Mouse (Mus musculus) CD4-positive, CD25-positive, alpha-beta regulatory T cell, adult 2 months (primary cell): ENCODE results near the gene Ints5.
"Not testable (repeated sequence)": the region's sequence is repeated elsewhere in the genome, so short reads cannot be mapped to it uniquely, and the experiment has no call there.

Experiments
- DNase-seq: peaks from one replicate; pipeline ENCODE4 v3.0.0-alpha.2; 2012; ENCODE audit warnings: low read depth, low spot score

The Ints5 gene

DNA sequence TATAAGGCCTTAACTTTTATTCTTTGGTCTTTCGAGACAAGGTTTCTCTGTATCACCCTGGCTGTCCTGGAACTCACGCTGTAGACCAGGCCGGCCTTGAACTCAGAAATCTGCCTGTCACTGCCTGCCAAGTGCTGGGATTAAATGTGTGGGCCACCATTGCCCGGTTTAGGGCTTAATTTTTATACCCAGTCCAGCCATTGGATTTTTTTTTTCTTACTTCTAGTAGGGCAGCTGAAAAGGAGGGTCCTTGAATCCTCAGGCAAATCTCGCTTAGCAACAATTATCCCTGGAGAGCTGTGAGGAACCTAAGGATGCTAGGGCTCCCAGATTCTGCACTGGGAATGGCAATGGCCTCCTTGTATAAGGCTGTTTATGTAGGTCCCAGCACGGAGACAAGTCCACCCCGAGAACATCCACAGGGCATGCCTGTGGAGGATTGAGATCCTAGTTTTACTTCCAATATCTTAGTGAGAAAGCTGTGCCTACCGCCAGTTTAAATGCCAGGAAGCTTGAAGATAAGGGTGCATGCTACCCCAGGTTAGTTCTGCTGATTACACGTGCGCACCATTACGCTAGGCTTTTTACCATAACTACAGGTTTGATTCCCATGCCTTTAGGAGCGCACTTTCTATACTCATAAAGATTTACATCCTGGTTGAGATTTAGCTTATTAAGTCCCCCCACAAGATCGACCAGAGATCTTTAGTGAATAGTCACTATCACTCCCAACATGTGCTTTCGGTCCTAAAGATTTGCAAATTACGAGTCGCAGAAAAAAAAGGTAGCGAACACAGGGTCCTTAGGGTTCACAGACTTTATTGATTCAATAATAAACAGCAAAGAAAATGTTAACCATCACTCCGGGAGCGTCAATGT lies 5.0 kb upstream of the Ints5 start:
- peak; percentile 20 for DNase-seq

DNA sequence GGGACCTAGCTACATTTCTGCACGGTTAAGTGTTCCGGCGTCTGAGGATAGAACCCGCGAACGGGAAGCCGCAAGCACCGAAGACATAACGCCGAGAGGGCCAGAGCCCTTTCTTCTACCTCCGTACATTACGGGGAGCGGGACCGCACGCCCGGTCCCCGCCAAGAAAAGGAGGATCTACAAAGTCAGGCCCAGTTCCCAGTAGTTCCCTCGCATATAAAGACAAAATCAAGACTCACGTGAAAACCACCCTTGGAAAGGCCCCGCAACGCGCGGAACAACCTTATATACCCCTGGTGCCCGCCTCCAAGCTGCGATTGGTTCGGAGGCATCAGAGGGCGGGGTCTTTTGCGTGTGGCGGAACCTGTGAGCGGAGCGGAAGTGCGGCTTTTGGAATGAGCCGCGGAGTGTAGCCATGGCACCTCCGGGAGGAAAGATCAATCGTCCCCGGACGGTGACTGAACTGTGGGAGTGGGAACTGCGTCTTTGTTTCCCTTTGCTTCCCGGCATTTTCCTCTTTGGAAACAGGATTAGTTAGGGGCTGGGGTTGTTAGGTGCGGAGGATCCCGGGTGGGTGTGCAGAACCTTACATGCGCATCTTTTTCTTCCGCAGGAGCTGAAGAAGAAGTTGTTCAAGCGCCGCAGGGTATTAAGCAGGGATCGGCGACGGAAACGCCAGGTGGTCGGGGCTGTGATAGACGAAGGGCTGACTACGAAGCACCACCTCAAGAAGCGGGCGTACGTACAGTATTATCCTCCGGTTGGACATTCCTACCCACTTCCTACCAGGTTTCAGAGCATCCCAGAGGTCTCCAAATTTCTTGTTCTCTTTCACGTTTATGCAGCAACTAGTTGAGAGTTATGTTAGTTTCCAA lies 4.1 kb upstream of the Ints5 start, which contains the start of the genes 1810009A15Rik and Gm49416:
Gene 1810009A15Rik (plus strand): TSS at position 343 of the 875 bp plus-strand sequence.
Gene Gm49416 (plus strand): TSS at position 416 of the 875 bp plus-strand sequence.
- DNase-seq, result peak; percentile 97

DNA sequence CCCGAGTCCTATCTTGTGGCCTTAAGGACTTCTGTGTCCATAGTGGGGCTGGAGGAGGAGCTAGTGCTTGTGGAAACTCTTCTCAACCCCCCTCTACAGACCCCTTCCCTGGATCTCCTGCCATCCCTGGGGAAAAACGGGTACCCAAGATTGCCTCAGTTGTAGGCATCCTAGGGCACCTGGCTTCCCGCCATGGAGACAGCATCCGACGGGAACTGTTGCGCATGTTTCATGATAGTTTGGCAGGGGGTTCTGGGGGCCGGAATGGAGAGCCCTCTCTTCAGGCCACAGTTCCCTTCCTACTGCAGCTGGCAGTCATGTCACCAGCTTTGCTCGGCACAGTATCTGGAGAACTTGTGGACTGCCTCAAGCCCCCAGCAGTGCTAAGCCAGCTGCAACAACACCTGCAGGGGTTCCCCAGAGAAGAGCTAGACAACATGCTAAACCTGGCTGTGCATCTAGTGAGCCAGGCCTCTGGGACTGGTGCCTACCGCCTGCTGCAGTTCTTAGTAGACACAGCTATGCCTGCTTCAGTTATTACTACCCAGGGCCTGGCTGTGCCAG lies 2.7 kb downstream of the Ints5 start:
- DNase-seq, result no peak

DNA sequence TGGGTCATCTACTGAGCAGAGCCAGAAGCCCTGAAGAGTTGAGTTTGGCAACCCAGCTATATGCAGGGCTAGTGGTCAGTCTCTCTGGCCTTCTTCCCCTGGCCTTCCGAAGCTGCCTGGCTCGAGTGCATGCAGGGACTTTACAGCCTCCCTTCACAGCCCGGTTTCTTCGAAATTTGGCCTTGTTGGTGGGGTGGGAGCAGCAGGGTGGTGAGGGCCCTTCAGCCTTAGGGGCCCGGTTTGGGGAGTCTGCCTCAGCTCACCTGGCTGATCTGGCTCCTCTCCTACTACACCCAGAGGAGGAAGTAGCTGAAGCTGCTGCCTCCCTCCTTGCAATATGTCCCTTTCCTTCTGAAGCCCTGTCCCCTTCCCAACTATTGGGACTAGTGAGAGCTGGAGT lies 3.4 kb downstream of the Ints5 start:
- not testable (repeated sequence) for DNase-seq

DNA sequence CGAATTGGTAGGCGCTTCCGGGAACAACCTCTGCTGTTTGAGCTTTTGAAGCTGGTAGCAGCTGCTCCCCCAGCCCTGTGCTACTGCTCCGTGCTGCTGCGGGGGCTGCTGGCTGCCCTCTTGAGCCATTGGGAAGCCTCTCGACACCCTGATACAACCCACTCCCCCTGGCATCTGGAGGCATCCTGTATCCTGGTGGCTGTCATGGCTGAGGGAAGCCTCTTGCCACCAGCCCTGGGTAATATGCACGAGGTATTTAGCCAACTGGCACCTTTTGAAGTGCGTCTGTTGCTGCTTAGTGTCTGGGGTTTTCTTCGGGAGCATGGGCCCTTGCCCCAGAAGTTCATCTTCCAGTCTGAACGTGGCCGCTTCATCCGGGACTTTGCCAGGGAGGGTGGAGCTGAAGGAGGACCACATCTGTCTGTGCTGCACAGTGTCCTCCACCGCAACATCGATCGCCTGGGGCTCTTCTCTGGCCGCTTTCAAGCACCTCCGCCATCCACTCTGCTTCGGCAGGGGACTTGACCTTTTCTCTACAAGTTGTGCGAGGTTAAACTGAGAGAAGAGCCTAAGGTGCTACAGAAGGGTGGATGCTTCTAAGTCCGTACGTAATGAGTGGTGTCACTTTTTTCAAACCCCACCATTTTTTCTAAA lies 4.5 kb downstream of the Ints5 start:
- DNase-seq, result peak; percentile 30

DNA sequence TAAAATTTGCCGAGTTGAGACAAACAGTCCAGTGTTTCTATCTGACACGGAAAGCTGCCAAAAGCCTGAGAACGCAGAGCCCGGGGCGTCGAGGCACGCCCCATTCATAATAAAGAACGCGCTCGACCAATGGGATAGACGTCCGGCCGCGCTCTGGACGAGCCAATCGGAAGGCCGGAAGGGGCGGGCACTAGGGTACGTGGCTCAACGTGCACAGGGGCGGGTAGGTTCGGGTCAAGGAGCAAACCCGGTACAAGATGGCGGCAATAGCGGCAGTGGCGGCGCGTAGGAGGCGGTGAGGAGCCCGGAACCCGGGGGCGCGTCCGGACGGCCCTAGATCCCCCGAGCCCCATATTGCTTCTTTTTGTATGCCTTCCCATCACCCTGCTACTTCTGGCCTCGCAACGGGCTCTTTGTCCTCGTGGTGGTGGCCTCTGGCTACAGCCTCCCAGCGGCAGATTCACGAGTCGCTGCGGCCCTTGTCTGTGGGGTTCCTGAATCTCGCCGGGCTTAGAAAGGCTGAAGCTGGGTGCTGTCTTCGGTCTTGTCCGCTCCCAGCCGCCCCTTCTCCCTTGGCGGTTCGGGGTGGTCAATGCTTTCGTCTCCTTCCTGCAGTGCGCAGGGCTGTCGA lies 5.2 kb downstream of the Ints5 start, which contains the start of gene Ganab:
Gene Ganab (plus strand): TSS at position 207 of the 631 bp plus-strand sequence.
- DNase-seq, result peak; percentile 97

DNA sequence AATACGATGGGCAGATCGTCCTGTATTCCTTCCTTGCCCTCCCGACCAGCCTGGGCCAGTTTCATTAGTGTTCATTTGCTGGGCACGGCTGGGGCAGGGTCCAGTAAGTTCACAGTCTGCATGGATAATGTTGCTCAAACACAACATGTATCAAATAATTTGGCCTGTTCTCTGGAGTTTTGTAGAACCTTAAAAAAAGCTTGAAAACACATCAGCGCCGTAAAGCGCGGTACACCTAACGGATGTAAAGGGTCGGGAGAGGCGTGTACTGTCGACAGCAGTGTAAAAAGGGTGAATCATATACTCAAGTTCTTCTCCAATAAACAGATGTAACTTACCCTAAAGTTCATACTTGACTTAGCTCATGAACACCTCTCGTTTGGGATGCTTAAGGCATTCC lies 5.8 kb downstream of the Ints5 start:
- peak; percentile 49 for DNase-seq

DNA sequence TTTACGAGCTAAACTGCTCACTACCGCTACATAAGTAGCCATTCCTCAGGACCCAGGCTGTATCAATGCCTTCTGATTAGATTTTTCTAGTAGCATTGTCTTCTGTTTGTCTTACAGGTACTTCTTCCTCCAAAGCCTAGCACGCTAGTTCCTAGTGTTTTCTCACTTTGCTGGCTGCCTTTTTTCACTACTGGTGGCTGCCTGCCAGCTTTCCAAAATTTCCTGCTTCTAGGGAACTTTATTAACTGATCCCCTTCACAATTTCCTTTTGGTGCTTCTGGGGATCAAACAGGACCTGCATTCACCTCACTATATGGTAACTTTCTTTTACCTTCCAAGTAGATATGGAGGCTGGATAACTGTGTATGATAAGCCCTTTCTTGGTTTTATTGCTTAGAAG lies 6.3 kb downstream of the Ints5 start:
- no peak for DNase-seq

DNA sequence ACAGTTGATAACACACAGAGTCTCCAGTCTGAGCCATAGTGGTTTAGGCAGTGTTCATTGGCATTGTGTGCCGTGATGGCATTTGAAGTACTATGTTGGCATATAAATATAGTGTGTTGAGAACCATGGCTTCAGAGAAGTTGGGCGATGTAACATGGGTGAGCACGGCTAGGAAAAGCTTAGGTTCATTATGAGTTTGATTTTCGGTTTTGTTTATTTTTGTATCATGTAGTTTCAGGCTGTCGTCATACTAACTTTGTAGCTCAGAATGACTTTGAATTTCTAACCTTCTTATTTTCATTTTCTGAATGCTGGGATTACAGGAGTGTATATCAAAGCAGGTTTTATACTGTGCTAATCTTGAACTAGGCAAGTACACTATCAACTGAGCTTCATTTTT lies 10.6 kb downstream of the Ints5 start:
- DNase-seq, result no peak

DNA sequence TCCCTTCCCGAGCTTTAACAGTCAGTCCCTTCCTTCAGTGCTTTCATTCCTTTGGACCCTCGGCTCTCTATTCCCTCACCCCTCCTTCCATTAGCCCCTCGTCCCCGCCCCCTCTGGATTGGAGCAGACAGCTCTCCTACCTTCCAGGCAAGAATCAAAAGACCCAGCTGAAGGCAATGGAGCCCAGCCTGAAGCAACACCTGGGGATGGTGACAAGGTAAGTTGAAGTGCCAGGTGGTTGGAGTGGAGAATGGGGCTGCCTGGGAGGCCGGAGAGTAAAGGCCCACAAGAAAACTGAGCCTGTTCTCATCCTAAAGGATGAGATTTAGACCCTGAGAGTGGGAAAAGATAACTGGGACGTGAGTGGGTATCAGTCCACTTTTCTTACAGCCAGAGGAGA lies 15.7 kb downstream of the Ints5 start:
- DNase-seq, result no peak

DNA sequence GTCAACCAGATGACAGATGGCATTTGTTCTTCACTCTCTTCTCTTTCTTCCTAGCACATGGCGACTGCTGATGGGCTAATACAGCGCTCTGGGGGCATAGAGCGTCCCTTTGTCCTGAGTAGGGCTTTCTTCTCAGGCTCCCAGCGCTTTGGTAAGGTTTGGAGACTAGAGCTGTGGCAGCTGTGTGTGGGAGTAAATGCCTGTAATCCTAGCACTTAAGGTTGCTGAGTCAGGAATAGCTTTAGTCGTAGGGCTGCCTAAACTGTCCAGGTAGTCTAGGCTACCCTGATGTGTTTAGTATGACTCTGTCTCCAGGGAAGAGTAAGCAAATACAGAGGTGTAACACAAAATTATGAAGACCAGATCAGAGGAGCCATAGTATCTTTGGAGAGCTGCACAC lies 19.0 kb downstream of the Ints5 start:
- no peak for DNase-seq

DNA sequence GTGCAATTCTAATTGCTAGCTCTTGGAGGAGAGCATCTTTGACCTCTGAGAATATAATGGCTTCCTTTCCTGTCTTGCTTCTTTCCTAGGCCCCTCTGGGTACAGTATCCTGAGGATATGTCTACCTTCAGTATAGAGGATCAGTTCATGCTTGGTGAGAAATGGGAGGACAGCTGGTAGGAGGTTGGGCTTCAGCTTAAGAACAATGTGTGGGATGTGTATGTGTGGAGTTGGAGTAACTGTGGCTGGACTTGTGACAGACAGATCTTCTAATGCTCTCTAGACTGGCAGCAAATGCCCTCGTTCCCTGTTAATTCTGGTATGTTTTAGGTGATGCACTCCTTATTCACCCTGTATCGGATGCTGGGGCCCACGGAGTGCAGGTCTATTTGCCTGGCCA lies 21.4 kb downstream of the Ints5 start:
- no peak for DNase-seq

DNA sequence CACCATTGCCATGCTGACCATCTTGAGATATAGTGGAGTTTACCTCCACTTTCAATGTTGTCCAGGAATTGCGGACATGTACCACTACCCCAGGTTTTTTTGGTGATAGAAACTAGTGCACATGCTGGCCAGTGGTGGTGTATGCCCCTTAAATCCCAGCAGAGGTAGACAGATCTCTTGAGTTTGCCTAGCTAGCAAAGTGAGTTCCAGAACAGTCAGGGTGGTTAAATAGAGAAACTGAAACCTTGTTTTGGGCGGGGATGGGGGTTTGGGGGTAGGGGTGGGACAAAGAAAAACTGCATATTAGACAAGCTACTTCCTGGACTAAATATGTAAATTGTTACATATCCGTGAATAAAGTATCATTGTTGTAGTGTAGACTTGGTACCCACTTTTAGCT lies 26.2 kb downstream of the Ints5 start:
- peak; percentile 46 for DNase-seq

DNA sequence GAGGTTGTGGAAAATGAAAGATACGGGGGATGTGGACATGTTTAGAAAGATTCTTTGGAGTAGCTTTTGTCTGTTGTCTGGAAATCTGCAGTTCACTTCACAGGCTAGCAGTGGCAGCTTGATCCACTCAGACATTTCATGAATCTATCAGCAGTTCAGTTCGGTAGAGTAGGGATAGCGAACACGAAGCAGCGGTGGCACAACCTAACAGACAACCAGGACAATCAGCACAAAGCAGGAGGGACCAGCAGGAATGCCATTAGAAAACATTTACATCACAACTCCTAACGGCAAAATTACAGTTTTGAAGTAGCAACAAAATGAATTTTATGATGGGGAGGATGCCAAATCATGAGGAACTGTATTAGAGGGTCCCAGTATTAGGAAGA lies 26.9 kb downstream of the Ints5 start:
- peak; percentile 28 for DNase-seq

DNA sequence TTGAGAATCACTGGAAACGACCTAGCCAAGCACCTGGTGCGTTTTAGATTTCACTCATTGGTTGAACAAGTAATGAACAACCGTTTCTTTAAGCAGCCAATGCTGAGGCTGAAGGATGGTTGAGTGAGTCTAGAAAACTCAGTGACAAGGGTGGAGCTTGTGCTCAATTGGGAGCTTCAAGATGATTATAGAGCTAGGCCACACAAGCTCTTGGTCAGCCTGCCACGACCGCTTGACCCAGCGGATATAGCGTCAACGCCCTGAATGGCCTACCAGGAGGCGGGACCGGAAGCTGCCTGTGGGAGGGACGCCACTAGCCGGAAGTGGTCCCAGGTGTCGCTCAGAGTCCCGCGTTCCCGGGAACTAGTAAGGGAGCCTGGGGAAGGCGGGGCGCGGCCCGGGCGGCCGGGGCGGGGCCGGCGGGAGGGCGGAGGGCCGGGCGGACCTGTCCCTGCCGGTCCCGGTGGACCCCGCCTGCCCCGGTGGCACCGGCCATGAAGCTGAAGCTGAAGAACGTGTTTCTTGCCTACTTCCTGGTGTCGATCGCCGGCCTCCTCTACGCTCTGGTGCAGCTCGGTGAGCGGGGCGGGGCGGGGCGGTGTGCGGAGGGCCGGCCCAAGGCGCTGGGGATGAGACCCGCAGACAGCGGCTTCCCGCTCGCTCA lies 27.4 kb downstream of the Ints5 start, which contains the start of gene B3gat3:
Gene B3gat3 (plus strand): TSS at position 302 of the 664 bp plus-strand sequence.
- DNase-seq, result peak; percentile 85

DNA sequence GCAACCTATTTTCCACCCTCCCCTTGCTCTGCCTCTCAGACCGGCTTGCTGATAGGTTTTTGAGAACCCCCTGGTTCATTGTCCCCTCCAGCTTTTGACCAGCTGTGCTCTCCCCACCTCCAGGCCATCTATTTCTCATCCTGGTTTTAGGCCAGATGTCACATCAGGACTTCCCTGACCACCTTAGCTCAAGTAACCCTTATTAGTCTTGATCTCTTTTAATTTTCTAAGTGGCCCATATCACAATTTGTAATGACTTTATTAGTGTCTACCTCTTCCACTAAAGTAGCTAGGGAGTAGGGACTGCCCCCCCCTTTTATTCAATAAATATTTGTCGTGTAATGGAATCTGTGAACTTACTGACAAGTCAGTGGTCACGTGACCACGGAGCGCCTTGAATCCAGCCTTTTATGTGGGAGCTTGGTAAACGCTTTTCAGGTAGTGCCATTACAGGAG lies 28.1 kb downstream of the Ints5 start:
- peak; percentile 80 for DNase-seq

DNA sequence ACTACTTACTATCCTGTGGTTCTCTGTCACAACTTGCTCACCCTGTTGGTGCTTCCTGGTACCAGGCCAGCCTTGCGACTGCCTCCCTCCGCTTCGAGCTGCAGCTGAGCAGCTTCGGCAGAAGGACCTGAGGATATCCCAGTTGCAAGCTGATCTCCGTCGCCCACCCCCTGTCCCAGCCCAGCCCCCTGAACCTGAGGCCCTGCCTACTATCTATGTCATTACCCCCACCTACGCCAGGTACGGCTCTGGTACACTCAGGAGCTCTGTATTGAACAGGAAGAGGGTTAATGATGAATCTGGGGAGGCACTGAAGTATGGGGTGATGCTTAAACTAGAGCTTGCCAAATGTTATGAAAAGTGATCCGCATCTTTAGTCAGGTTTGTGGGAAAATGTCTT lies 28.9 kb downstream of the Ints5 start:
- peak; percentile 35 for DNase-seq

DNA sequence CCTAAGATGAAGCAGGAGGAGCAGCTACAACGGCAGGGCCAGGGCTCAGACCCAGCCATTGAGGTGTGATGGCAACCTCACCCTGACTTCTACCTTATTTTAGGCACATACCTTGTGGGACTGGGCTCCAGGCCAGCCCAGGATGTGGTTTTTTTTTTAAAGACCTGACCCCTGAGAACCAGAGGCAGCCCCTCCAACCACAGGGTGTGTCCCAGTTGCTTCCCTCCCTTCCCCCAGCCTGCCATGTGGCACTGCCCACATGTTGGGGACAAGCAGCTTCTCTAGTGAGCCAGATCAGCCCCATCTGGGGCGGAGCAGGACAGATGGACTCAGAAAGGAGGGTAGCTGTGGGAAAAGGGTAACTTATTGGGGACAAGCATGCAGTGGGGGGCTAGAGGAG lies 34.0 kb downstream of the Ints5 start:
- DNase-seq, result peak; percentile 40

DNA sequence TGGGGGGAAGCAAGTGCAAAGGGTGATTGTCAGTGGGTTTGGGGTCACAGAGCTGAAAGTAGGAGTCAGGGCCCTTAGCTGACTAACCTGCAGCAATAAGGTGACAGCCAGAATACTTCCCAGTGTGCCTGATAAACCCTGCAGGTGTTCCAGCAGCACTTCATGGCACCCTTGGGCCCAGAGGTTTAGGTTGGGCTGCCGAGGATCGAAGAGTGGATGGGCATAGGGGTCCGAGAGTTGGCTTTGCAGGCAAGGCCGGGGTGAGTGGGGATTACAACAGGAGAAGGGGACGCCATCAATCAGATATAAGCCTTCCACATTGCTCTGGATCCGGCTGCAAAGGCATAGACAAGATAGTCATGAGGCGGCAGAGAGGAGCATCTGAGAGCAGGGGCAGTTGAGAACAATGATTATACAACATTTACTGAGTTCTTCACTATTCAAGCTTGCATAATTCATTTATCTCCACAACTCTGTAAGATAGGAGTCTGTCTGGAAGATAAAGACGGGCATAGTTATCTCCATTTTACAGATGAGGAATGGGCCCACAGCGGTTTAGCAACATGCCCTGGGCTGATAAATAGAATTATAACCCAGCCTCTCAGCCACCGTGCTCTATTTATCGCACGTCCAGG lies 35.2 kb downstream of the Ints5 start:
- DNase-seq, result no peak
